Mouse (Mus musculus) heart, embryonic 14.5 days (tissue): ENCODE results near the gene Macrod1. TPM values are rescaled to one million over a fixed set of nuclear protein-coding genes. Genes with fewer than 3 reads are reported as not detected.

Source experiments
- ATAC-seq: fragments of 200-750 bp; cut with Nextera tagmentation; 2 replicates; pipeline ENCODE4 v1.8.0; 2017; ENCODE audit warnings: low read depth, moderate TSS enrichment; ENCODE audit not compliant: insufficient number of reproducible peaks, insufficient read depth, low FRiP score
- H3K27ac ChIP-seq, 2 experiments: fragments of 200-500 bp in 1 of 2; fragments of 300-500 bp in 1 of 2; sonication (generic) in 1 of 2; replicated peaks in 1 of 2; 2 replicates each; pipeline ENCODE4 v1.5.1; 2012 to 2014; ENCODE audit warnings: low read depth in 2 of 2, low read length in 2 of 2, control low read depth in 1 of 2, mild to moderate bottlenecking in 1 of 2, mixed read lengths in 1 of 2; ENCODE audit not compliant: control insufficient read depth in 1 of 2, insufficient read depth in 1 of 2
- H3K27me3 ChIP-seq: fragments of 300-500 bp; sonication (generic); 2 replicates; pipeline ENCODE4 v1.6.1; 2014; ENCODE audit warnings: mild to moderate bottlenecking, low read length, control low read depth; ENCODE audit not compliant: control insufficient read depth, insufficient read depth
- H3K36me3 ChIP-seq: fragments of 300-500 bp; sonication (generic); 2 replicates; pipeline ENCODE4 v1.6.1; 2014; ENCODE audit warnings: mild to moderate bottlenecking, control low read depth, low read length, mixed read lengths; ENCODE audit not compliant: control insufficient read depth, insufficient read depth
- H3K4me1 ChIP-seq, 2 experiments: fragments of 200-500 bp in 1 of 2; fragments of 300-500 bp in 1 of 2; sonication (generic) in 1 of 2; 2 replicates each; pipeline ENCODE4 v1.6.1; 2012 to 2014; ENCODE audit warnings: low read length in 2 of 2, control low read depth in 1 of 2, mixed read lengths in 1 of 2; ENCODE audit not compliant: control insufficient read depth in 2 of 2, insufficient read depth in 2 of 2
- H3K4me2 ChIP-seq: fragments of 300-500 bp; sonication (generic); 2 replicates; pipeline ENCODE4 v1.6.1; 2014; ENCODE audit warnings: mild to moderate bottlenecking, low read length
- H3K4me3 ChIP-seq, 2 experiments: fragments of 200-500 bp in 1 of 2; fragments of 300-500 bp in 1 of 2; sonication (generic) in 1 of 2; 2 replicates each; pipeline ENCODE4 v1.5.1; 2012 to 2014; ENCODE audit warnings: low read length in 2 of 2, mild to moderate bottlenecking in 2 of 2, control low read depth in 1 of 2, low read depth in 1 of 2, moderate library complexity in 1 of 2; ENCODE audit not compliant: control insufficient read depth in 1 of 2, insufficient read depth in 1 of 2
- H3K9ac ChIP-seq: fragments of 300-500 bp; sonication (generic); 2 replicates; pipeline ENCODE4 v1.6.1; 2014; ENCODE audit warnings: mild to moderate bottlenecking, low read length
- H3K9me3 ChIP-seq: fragments of 300-500 bp; sonication (generic); 2 replicates; pipeline ENCODE4 v1.6.1; 2016; ENCODE audit warnings: low read length, control low read depth; ENCODE audit not compliant: control insufficient read depth
- WGBS: fragments of 180-500 bp; shearing (Covaris S2); extraction: QIAGEN DNeasy Blood & Tissue Kit; methylation state at CpG from one replicate; pipeline ENCODE4 v1.1.7; 2014; 5-methylcytosine and 5-hydroxymethylcytosine counted together
- polyA plus RNA-seq: library from polyadenylated mRNA; unstranded; fragments of >200 nt; fragmentation: Nextera tagmentation; extraction: Ambion mirVana; gene quantifications from 2 replicates; pipeline ENCODE4 v1.2.1, GENCODE M21; 2014

The Macrod1 gene
- polyA plus RNA-seq, 1 experiment from 2014 or later, result 53.0 TPM

DNA sequence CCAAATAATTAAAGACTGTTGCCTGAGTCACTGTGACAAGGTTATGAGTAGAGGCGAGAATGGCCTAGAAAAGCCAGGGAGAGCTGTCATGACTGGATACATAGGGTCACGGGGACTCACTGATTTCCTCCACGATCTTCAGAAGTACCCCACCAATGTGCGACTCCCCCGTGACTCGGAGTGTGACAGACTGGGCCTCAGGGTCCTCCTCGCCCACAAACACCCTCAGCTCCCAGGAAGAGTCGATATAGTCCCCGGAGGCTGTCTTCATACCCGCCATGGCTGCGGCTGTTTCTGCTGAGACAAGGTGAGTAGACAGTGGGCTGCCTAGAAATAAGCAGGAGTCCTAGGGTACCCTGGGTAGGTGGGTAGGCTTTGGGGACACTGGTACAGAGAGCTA, 38.1 kb upstream of the Macrod1 start:
- Histone ChIP-seq H3K27me3 (no peaks in the 10 kb centered on the region), H3K27ac (peak overlapping the region; percentile 29 to 48; a peak in 3 of 4 replicates), H3K9me3 (no peaks in the 10 kb centered on the region), H3K4me1 (peaks cover 6 to 9% of the 10 kb centered on the region in 2 experiments; a peak in 2 of 4 replicates), H3K4me3 (no peak overlapping the region), H3K4me2 (no peak overlapping the region), H3K9ac (peak overlapping the region; percentile 11; the same call in 1 of the 2 replicates), H3K36me3 (peaks cover 49% of the 10 kb centered on the region)
- WGBS, result 82% methylated on average over 11 of the region's 11 CpGs
- no peak for ATAC-seq

DNA sequence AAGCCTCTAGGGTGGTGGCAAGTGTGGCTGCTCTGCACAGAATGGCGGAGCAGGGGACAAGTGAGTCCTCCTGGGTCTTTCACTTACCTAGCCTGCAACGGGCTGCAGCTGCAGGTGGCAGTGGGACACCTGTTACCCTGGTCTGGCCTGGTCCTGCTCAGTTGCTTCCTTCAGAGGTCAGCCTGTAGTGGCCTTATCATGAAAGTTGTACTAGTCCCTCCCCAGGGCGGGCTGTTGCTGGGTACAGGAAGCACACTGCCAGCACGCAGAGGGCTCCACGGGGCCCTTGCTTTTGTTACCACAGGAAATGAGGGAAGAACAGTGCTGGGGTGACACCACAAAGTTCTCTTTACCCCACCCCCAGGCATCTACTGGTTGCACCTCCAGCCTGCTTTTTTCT, 37.4 kb upstream of the Macrod1 start, which contains the start of gene Fermt3:
TSS of gene Fermt3 (minus strand) at position 279 of the 400 bp plus-strand sequence.
- WGBS, result 60% methylated on average over 5 of the region's 5 CpGs
- Histone ChIP-seq H3K36me3 (peaks cover 56% of the 10 kb centered on the region), H3K9ac (peak within 1 kb of the TSS; percentile 11; the same call in 1 of the 2 replicates), H3K4me3 (no peak within 1 kb of the TSS), H3K9me3 (no peaks in the 10 kb centered on the region), H3K4me1 (peaks cover 6 to 9% of the 10 kb centered on the region in 2 experiments; a peak in 2 of 4 replicates), H3K27me3 (no peaks in the 10 kb centered on the region), H3K4me2 (no peak within 1 kb of the TSS), H3K27ac (peak within 1 kb of the TSS; percentile 35 to 48)
- 0 out of 2 replicates have a peak, but pooled peaks have one; percentile 36 for ATAC-seq

DNA sequence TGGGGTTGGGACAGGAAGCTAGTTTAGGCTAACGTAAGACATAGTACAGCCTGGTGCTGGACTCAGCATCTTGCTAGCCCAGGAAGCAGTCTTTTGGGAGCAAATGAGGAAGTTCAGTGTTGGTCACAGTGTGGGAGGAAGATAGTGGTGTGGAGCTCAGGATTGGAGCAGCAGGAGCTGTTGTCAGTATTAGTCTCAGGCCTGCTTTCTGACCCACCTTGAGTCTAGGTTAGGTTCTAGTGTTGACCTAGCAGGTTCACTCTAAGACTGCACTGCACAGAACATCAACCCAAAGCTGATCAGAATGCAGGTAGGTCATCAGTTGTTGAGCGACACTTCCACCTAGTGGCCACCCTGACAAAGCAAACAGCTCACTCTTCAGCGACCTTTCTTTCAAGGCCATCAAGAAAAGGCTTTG, 36.4 kb upstream of the Macrod1 start:
- peaks cover 6 to 9% of the 10 kb centered on the region in 2 experiments; a peak in 2 of 4 replicates for H3K4me1 ChIP-seq
- H3K27ac ChIP-seq, result no peak overlapping the region
- WGBS, result 50% methylated on average over 3 of the region's 3 CpGs
- no peaks in the 10 kb centered on the region for H3K9me3 ChIP-seq
- no peak overlapping the region for H3K9ac ChIP-seq
- ATAC-seq, result no peak
- H3K4me3 ChIP-seq, result no peak overlapping the region
- H3K36me3 ChIP-seq, result peaks cover 66% of the 10 kb centered on the region
- no peak overlapping the region for H3K4me2 ChIP-seq
- H3K27me3 ChIP-seq, result no peaks in the 10 kb centered on the region

DNA sequence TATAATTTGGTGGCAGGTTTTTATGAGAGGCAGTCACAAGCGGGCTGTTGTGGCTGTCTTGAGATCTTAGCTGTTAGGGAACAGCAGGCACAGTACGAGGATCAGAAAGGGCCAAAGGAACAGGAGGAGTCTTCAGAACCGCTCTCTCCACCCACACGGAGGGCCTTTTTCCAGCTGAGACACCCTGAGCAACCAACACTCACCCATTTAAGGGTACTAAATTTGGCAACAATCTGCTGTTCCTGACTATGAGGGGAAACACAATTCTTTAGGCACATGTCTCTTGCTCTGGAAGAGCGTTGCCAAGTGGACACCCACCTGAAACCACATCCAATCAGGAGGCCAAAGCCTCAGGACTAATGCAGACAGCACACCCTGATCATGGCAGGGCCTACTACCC, 27.1 kb upstream of the Macrod1 start:
- H3K4me1 ChIP-seq, result no peaks in the 10 kb centered on the region
- no peak overlapping the region for H3K4me2 ChIP-seq
- H3K4me3 ChIP-seq, result no peak overlapping the region
- H3K9ac ChIP-seq, result no peak overlapping the region
- ATAC-seq, result no peak
- H3K27me3 ChIP-seq, result no peaks in the 10 kb centered on the region
- no peaks in the 10 kb centered on the region for H3K9me3 ChIP-seq
- H3K36me3 ChIP-seq, result peaks cover 99% of the 10 kb centered on the region
- WGBS, result 88% methylated on average over 5 of the region's 5 CpGs
- H3K27ac ChIP-seq, result no peak overlapping the region

DNA sequence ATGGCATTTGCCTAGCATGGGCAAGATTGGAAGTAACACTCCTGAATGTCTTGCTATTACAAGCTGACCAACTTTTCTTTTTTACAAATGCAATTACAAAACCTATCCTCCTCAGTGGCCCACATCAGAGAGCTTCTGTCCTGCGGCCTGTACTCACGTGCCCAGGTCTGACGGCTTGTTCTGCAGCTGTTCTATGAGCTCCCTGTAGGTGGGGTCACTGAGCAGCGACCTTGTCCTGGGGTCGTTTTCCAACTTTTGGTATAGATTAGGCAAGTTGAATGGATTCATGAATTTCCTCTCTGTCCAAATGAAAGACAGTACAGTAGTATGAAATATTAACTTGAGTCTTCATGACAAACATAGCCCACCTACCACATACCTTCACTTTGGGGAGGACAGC, 22.6 kb upstream of the Macrod1 start:
- Histone ChIP-seq H3K27ac (no peak overlapping the region), H3K4me3 (no peak overlapping the region), H3K9me3 (no peaks in the 10 kb centered on the region), H3K4me1 (peaks cover 0 to 22% of the 10 kb centered on the region in 2 experiments; a peak in 2 of 4 replicates), H3K27me3 (no peaks in the 10 kb centered on the region), H3K9ac (no peak overlapping the region), H3K4me2 (no peak overlapping the region), H3K36me3 (peaks cover 66% of the 10 kb centered on the region)
- WGBS, result 89% methylated on average over 5 of the region's 5 CpGs
- ATAC-seq, result no peak

DNA sequence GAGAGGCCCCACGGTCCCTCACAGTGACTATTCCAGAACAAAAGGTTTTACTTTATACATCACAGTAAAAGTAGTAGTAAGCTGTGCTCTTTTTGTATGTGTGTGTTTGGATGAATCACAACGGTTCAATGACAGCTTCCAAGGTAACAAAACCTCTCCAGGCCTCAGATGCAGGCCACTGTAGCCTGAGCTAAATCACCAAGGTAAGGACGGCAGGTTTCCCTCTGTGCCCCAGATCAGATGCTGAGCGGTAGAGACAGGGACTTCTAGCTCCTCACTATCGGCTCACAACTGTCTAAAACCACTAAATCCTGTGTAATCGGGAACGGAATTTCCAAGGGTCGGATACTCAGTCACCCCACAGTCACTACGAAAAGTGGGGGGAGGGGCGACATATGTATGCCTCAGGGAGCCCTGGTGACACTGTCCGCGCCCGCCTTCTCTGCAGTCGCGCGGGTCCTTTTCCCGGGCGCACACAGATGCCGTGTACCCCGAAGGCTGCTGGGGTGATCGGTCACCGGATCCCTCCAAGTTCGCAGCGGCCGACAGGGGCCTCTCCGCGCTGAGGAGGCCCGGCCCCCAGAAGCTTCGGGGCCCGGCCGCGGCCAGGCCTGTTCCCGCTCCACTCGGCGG, 17.4 kb upstream of the Macrod1 start:
- H3K4me1 ChIP-seq, result peaks cover under 1 to 30% of the 10 kb centered on the region in 2 experiments; a peak in 3 of 4 replicates
- peak overlapping the region; percentile 57 to 84 for H3K27ac ChIP-seq
- peak overlapping the region; percentile 64 for H3K4me2 ChIP-seq
- H3K36me3 ChIP-seq, result peaks cover 15% of the 10 kb centered on the region
- H3K4me3 ChIP-seq, result peak overlapping the region; percentile 70 to 74
- H3K27me3 ChIP-seq, result no peaks in the 10 kb centered on the region
- 2% methylated on average over 35 of the region's 35 CpGs for WGBS
- no peaks in the 10 kb centered on the region for H3K9me3 ChIP-seq
- H3K9ac ChIP-seq, result peak overlapping the region; percentile 92
- 0 out of 2 replicates have a peak, but pooled peaks have one; percentile 3 for ATAC-seq

DNA sequence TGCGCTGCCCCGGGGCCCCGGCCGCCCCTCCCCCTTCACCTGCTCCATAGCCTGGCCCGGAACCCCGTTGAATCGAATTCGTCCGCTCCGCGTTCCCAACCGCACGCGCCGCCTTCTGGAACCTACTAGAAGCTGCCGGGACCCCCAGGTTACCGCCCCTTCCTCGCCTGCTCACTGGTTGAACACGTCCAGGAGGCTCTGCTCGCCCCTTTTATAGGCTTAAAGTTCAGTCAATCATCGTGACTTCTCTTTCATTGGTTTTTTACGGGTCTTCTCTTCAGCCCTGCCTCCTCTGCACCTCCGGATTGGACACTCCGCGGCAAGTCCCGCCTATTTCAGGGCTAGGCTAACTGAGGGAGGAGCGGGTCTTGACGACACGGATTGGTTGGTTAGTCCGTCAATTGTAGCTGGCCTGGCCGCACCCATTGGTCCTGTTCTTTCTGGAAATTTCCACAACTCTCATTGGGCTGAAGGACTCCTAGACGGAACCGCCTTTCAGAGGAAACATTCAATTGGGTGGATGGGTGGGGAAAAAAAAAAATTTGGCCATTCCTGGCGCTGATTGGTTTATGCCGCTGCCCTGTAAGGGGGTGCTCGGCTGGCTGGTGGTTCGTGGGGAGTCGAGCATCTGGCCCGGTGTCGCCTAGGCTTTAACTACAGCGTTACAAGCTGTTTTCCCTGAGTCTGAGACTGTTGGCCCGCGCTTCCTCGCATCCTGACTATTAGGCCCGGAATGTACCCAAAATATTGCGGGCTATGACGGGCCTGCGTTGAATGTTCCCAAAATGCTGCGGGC, 16.6 kb upstream of the Macrod1 start, which contains the start of gene Stip1:
TSS of gene Stip1 (minus strand) at position 127 of the 796 bp plus-strand sequence.
- Histone ChIP-seq H3K9ac (peak within 1 kb of the TSS; percentile 92), H3K27me3 (no peaks in the 10 kb centered on the region), H3K4me2 (peak within 1 kb of the TSS; percentile 76), H3K27ac (peak within 1 kb of the TSS; percentile 85 to 94), H3K4me3 (peak within 1 kb of the TSS; percentile 70 to 74), H3K9me3 (no peaks in the 10 kb centered on the region), H3K4me1 (peaks cover 7 to 35% of the 10 kb centered on the region in 2 experiments), H3K36me3 (peaks cover 7% of the 10 kb centered on the region; the same call in 1 of the 2 replicates)
- under 1% methylated on average over 49 of the region's 49 CpGs for WGBS
- peak; percentile 99 for ATAC-seq
